In genomic region chr5:113993487-113994465, GRCm38 (mm10) we compare ENCODE assay signal across 7 mouse cellular contexts. TPM values are rescaled to one million over a fixed set of nuclear protein-coding genes. Genes with fewer than 3 reads are reported as not detected.
DNase-seq lines count a peak whose midpoint lies in the region; ATAC-seq and TF ChIP-seq lines count a peak whose summit lies in the region.

Ssh1 (minus strand) TSS chr5:113993894.

- no peak for TF ChIP-seq POLR2A in small intestine, adult 2 months (IDR thresholded peaks at IDR 0.05; ENCODE audit: low read depth, low read length)

- H3K4me2 ChIP-seq in intestine, embryonic 16.5 days (ENCODE audit: low read depth, low read length) = peak within 1 kb of the TSS; percentile 74
- H3K4me2 ChIP-seq in midbrain, embryonic 12.5 days (replicated peaks) = peak within 1 kb of the TSS; percentile 88

- peaks cover 33% of the 10 kb centered on the region for H3K4me1 ChIP-seq in intestine, embryonic 16.5 days (ENCODE audit: control insufficient read depth, insufficient read depth, low read length)
- peaks cover 34% of the 10 kb centered on the region for H3K4me1 ChIP-seq in limb, embryonic 10.5 days
- H3K4me1 ChIP-seq in midbrain, embryonic 12.5 days = peaks cover 28% of the 10 kb centered on the region
- H3K4me1 ChIP-seq in small intestine, adult 2 months (ENCODE audit: control insufficient read depth, insufficient read depth, insufficient read length, low read length) = peaks cover 17% of the 10 kb centered on the region

- no peaks in the 10 kb centered on the region for H3K9me3 ChIP-seq in intestine, embryonic 16.5 days (ENCODE audit: control insufficient read depth, low read length)
- H3K9me3 ChIP-seq in limb, embryonic 10.5 days (replicated peaks) = no peaks in the 10 kb centered on the region
- no peaks in the 10 kb centered on the region for H3K9me3 ChIP-seq in midbrain, embryonic 12.5 days

- DNase-seq in adrenal gland, adult (ENCODE audit: inconsistent age in 2 of 2, low spot score in 1 of 2) = peak; percentile 94 to 97
- DNase-seq in embryo, embryonic 11.5 days (ENCODE audit: low read depth, low spot score) = peak; percentile 85
- peak; percentile 92 to 95 for DNase-seq in gastrocnemius, postnatal 4 days (ENCODE audit: low spot score in 2 of 2)
- peak; percentile 96 for DNase-seq in limb, embryonic 10.5 days (ENCODE audit: low spot score)

- TF ChIP-seq CTCF in small intestine, adult 2 months (IDR thresholded peaks at IDR 0.05; ENCODE audit: extremely low read depth, insufficient read length, insufficient replicate concordance, low read depth, low read length) = no peak

- no peaks in the 10 kb centered on the region for H3K27me3 ChIP-seq in intestine, embryonic 16.5 days (replicated peaks; ENCODE audit: control insufficient read depth, insufficient read depth, low read length)
- H3K27me3 ChIP-seq in limb, embryonic 10.5 days (ENCODE audit: low read depth, poor library complexity, severe bottlenecking) = no peaks in the 10 kb centered on the region
- H3K27me3 ChIP-seq in midbrain, embryonic 12.5 days = no peaks in the 10 kb centered on the region
- no peaks in the 10 kb centered on the region for H3K27me3 ChIP-seq in small intestine, adult 2 months (ENCODE audit: control insufficient read depth, insufficient read depth, low read length)

- peak; percentile 90 for ATAC-seq in intestine, embryonic 16.5 days
- ATAC-seq in midbrain, embryonic 12.5 days (ENCODE audit: low FRiP score, low read depth) = peak; percentile 86

- peak within 1 kb of the TSS; percentile 90 for H3K27ac ChIP-seq in intestine, embryonic 16.5 days (ENCODE audit: low read length)
- peak within 1 kb of the TSS; percentile 99 for H3K27ac ChIP-seq in limb, embryonic 10.5 days
- H3K27ac ChIP-seq in midbrain, embryonic 12.5 days (replicated peaks) = peak within 1 kb of the TSS; percentile 89
- H3K27ac ChIP-seq in small intestine, adult 2 months (ENCODE audit: insufficient read depth, low read depth, low read length) = peak within 1 kb of the TSS; percentile 83

- H3K4me3 ChIP-seq in intestine, embryonic 16.5 days (ENCODE audit: low read length) = peak within 1 kb of the TSS; percentile 80
- H3K4me3 ChIP-seq in limb, embryonic 10.5 days = peak within 1 kb of the TSS; percentile 88
- H3K4me3 ChIP-seq in midbrain, embryonic 12.5 days = peak within 1 kb of the TSS; percentile 77
- peak within 1 kb of the TSS; percentile 79 for H3K4me3 ChIP-seq in small intestine, adult 2 months (ENCODE audit: low read depth, low read length)

- peak within 1 kb of the TSS; percentile 96 for H3K9ac ChIP-seq in intestine, embryonic 16.5 days (ENCODE audit: low read depth, low read length)
- H3K9ac ChIP-seq in midbrain, embryonic 12.5 days (replicated peaks) = peak within 1 kb of the TSS; percentile 88

- WGBS in intestine, embryonic 16.5 days = 1% methylated on average over 79 of the region's 83 CpGs
- WGBS in limb, embryonic 10.5 days = 2% methylated on average over 82 of the region's 83 CpGs
- 1% methylated on average over 59 of the region's 83 CpGs for WGBS in midbrain, embryonic 12.5 days
- WGBS in small intestine, adult 2 months = 2% methylated on average over 81 of the region's 83 CpGs

- no peaks in the 10 kb centered on the region; the same call in 1 of the 2 replicates for H3K36me3 ChIP-seq in intestine, embryonic 16.5 days (ENCODE audit: control insufficient read depth, insufficient read depth, low read length)
- H3K36me3 ChIP-seq in limb, embryonic 10.5 days = peaks cover 16% of the 10 kb centered on the region
- H3K36me3 ChIP-seq in midbrain, embryonic 12.5 days = peaks cover 8% of the 10 kb centered on the region
- no peaks in the 10 kb centered on the region for H3K36me3 ChIP-seq in small intestine, adult 2 months (ENCODE audit: control insufficient read depth, insufficient read depth, low read length)

RNA-seq across cellular contexts. Expression of gene Ssh1, which starts in this region (rescaled TPM):
- 10 to 100 TPM; 20.2 to 21.1 TPM for total RNA-seq in gastrocnemius, postnatal 4 days (2021)
- 7.1 and 7.8 TPM in 2 replicates for polyA plus RNA-seq in intestine, embryonic 16.5 days (2015; fragmentation: Nextera tagmentation; extraction: Ambion mirVana)
- polyA plus RNA-seq in limb, embryonic 10.5 days (2016; fragmentation: Nextera tagmentation; extraction: Ambion mirVana) = 13.6 and 16.4 TPM in 2 replicates
- polyA plus RNA-seq in midbrain, embryonic 12.5 days (2016; fragmentation: Nextera tagmentation; extraction: Ambion mirVana) = 16.0 and 18.5 TPM in 2 replicates
- polyA plus RNA-seq in small intestine, adult 2 months (2012; rRNA removed) = 6.7 and 11.3 TPM in 2 replicates

Comparison
In these comparisons a context has a peak if more than half of its experiments do, and no peak if none do; other contexts are left out.
1. Peak in every context shown above with its lines: DNase-seq, ATAC-seq, H3K4me3 ChIP-seq and H3K27ac ChIP-seq.